Mouse (Mus musculus): ENCODE measurements at regions not wholly inside any gene's neighbourhood (a gene's known extent, or its start where the extent isn't known, plus 50 kb on each side); places are given as distances from the start of the nearest gene placed in this dataset.

DNA sequence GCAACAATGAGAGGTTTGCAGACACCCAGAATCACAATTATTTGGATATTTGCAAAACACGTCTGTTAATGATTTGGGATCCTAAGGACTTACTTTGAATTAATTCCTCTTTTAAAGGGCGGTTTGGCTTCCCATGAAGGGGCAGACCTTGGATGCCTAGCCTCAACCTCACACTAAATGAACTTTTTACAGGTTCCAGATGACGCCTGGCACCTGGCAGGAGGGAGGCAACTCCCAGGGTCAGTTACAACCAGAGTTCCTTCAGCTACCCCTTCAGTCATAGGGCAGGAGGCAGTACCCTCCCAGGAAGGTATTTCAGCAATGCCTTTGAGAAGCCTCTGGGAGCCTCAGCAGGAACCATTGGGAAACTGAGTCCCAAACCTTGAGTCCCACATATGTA is 57.9 kb upstream of the Stx18 start:
- no peak for DNase-seq (ENCODE audit: low spot score in 2 of 2)

- DNase-seq (ENCODE audit: low spot score in 2 of 2), result no peak
Measured at GRCm38 (mm10) chr5:37976943-37977434, 61.6 kb upstream of the Stx18 start.

DNA sequence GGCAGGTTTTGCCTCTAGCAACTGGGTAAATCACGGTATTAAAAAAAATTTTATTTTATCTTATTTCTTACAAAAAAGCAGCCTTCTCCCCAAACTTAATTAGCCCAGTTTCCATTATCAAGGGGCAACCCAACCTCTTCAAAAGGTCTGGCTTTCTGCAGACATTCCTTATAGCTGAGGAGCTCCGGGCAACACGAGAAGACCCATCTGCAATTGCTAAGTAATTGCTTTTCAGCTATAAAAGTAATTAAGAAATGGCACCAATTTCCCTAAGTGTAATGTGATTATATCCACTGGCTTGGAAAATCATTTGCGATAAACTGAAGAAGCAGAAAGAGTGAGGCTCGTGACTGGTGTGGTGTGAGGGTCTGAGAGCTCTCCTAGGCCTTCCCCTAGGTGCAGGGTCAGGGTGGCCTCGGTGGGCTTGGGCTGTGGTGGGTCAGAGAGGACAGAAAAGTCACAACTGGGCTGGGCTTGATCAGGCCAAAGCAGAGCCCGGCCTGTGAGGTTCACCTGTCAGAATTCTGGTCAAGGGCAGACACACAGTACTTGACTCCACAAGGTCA is 65.5 kb upstream of the Stx18 start:
- no peak for DNase-seq (ENCODE audit: low spot score in 2 of 2)

- DNase-seq (ENCODE audit: low spot score in 2 of 2), result no peak
Measured at GRCm38 (mm10) chr5:37971724-37972123, 66.8 kb upstream of the Stx18 start.

DNA sequence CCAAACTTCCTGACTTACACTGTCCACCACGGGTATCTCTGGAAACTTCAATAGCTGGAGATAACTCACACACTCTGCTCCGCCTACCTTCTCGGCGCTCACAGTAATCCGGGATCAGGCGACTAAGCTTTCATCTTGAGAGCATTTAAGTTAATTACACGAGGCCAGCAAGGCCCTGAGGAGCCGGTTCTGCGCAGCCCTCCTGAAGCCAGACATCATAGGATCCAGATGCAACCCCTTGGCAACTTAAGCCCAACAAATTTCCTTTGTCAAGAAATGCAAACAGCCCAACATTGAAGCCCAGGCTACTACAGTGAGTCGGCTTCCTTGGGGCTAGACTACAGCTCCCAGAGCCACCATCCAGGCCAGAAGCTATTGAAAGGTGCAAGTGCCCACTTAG is 69.9 kb upstream of the Stx18 start:
- no peak for DNase-seq (ENCODE audit: low spot score in 2 of 2)

DNA sequence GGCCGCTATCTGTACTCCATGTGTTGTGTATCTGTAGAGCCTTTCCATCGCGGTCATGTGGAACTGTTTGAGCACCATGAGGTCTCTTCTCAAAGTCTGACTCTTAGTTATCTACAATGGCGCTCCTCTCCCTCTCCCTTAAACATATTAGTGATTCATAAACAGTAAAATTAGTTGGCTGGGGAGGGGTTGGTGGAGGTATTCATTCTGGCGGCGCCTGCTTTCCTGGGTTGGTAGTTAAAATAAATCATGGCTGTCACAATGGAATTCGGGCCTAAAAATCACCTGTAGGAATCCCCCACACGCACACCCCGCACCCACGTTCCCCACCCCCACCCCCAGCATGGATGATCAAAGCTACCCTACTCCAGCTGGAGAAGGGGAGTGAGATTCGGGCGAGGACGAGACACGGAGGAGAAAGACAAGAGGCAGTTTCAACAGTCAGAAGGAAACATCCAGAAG is 70.6 kb upstream of the Stx18 start:
- no peak for DNase-seq (ENCODE audit: low spot score in 2 of 2)

- no peak for DNase-seq (ENCODE audit: low spot score in 2 of 2)
Measured at GRCm38 (mm10) chr5:37967106-37967913, 71.2 kb upstream of the Stx18 start.

DNA sequence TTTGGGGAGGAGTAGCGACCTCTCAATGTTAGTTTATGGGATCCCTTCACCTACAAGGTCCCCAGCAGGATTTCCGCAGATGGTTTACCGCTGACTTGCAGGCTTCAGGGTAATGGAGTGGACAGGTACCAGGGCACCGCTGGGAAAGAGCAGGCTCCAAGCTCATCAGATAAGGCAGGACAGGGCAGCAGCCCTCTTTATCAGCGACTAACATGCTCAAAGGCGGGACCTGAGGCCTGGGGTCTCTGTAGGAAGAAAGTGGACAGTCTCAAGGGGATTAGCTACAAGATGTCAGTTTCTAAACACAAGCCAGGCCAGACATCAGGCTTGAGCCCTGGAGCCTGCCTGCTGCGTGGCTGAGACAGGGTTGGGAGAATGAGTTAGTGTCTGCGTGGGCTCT is 74.9 kb upstream of the Stx18 start:
- DNase-seq (ENCODE audit: low spot score in 2 of 2), result no peak

DNA sequence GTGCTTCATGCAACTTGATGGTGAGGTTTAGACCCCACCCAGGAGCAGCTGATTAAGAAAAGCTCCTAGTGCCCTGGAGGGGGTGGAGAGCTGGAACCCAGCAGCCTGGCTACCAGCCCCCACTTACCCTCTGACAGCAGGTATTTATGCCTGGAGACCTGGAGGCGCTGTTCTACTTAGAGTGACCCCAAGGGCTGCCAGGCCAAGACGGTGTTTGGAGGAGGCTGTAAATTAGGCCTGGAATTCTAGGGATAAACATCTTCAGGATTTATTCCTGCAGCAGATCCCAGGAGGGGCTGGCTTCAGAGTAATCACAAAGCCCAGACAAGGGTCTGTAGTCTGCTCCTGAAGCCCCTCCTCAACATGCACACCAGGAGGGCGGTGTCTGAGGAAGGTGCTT is 76.0 kb upstream of the Stx18 start:
- DNase-seq (ENCODE audit: low spot score in 2 of 2), result no peak

DNA sequence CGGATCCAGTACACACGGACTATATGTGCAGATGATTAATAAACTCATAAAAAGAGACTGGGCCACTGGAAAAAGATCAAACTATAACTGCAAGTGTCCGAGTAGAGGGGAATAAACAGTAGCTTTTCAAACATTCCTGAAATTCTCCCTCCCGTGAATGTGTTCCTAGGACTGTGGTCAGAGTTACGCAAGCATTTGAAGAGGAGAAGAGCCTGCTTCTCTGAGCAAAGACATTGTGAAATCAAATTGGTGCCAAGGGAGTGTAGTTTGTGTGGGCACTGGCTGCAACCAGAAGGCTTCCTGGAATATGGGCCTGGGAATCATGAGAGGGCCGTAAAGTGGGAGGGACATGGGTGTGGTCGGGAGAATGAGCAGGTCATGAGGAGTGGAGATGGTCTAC is 78.3 kb upstream of the Stx18 start:
- DNase-seq (ENCODE audit: low spot score in 2 of 2), result no peak

DNA sequence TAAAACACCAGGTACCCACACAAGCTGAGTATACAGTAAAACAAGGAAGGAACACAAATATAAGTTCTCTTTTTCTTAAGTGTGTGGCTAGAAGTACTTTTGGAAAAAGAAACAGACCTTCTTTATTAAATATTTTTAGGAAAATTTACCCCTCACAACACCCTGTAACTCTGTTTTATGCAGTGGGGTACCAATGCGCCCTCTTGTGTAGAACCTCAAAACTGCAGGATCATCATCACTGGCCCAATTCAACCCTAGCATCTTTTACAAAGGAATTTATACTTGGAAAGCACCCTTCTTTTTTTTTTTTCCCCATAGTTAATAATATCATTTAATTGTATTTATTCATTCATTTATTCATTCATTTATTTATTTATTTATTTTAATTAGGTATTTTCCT is 86.4 kb upstream of the Stx18 start:
- DNase-seq (ENCODE audit: low spot score in 2 of 2), result peak; percentile 13 to 17

DNA sequence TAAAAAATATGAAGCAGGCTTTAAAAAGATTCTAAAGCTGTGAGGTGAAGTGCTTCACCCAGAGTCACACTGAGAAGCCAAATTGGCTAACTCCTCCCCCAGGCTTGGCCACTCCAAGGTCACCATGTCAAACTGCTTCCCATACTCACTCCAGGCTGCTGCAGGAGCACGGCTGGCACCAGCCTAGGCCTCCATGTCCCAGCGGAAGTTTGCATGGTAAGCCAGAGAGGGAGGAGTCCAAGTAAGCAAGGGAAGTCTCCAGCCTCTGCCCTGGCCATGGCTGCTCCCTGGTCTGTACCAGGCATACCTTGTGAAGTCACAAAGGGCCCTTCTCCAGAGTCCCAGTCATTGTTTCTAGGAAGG is 105.8 kb upstream of the Stx18 start:
- no peak for DNase-seq (ENCODE audit: low spot score in 2 of 2)

GRCm38 (mm10) chr5:37932086-37932759 is 106.3 kb upstream of the Stx18 start:
- no peak for DNase-seq (ENCODE audit: low spot score in 2 of 2)

DNA sequence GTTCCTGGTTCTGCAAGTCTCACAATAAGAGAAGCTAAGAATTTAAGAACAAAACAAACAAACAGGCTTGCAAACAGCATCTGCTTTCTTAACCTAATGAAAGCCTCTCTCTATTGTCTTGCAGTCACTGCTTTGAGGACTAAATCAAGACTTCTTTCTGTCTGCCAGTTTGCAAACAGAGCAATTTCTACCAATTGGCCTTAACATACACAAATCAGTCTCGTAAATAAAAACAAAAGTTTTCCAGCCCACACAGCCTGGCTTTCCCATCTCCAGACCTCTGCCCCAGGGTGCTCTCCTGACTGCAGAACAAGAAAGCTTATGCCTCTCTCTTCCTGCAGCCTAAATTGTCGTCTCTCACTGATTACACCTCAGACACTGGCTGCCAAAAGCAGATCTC is 96.1 kb upstream of the Msx1 start:
- DNase-seq (ENCODE audit: low spot score in 2 of 2), result no peak

GRCm38 (mm10) chr5:37919102-37919501 is 94.7 kb upstream of the Msx1 start:
- DNase-seq (ENCODE audit: low spot score in 2 of 2), result no peak

- no peak for DNase-seq (ENCODE audit: low spot score in 2 of 2)
Measured at GRCm38 (mm10) chr5:37918001-37918707, 93.8 kb upstream of the Msx1 start.

GRCm38 (mm10) chr5:37917161-37917560 is 92.8 kb upstream of the Msx1 start:
- DNase-seq (ENCODE audit: low spot score in 2 of 2), result no peak

DNA sequence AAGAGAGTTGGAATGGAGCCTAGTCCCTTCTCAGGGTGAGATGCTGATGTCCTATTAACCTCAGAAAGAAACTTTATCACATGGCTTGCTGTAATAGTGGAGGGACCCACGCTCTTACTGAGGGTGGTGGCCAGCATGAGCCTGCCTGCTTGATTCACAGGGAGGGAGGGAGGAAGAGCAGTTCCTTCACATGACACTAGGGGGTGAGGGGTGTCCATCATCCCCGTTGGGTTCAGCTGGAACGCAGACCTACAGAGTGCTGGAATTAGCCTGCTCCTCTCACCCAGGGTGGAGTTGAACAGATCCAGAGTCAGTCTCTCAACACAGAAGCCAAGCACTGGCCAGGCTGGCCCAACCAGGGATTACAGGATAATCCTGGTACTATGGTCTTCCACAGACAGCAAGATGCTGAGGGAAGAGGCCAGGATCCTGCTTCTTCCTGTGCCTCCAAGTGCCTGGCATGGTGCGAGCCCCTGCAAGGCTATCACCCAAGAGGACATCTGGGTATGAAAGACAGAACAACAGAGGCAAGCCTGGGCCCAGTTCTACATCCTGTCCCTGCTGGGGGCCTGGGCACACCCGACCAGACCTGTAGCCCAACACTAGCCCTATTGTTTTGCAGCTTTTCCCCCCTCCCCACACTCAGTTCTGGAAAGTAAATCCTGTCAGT is 80.4 kb upstream of the Msx1 start:
- DNase-seq (ENCODE audit: low spot score in 2 of 2), result no peak

DNA sequence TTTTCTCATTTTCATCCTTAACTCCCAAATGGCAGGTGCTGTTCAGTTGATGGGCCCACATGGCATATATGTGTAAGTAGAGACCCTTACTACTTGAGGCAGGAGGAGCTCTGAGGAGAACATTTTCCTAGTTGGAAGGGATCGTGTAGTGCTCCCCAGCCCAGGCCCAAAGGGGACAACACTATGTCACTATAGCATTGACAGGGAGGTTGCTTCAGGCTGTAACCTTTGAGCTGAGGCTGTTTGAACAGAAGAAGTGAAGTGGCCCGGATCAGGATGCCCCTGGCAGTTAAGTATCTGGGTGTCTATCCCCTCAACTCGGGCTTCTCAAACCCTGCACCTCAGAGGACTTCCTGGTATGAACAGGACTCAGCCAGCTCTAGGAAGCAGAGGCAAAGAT is 79.5 kb upstream of the Msx1 start:
- DNase-seq (ENCODE audit: low spot score in 2 of 2), result no peak

GRCm38 (mm10) chr5:37902741-37903140 is 78.4 kb upstream of the Msx1 start:
- no peak for DNase-seq (ENCODE audit: low spot score in 2 of 2)

DNA sequence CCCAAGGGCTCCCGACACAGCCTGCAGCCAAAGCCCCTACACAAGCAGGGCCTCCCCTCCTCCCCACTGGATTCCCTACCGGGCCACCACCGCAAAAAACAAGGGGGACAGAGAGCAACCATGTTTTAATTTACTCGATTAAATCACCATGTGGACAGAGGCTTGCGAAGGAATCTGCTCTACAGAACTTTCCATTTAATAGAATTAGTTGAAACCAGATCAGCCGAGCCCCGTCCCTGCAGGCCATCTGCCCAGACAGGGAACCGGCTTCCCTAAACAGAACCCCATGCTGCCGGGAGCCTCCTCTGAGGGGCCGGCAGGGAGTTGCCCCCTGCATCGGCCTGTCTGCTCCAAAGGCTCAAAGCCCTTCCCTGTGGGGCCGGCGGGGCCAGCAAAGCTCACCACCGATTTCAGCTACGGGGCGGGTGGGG is 77.5 kb upstream of the Msx1 start:
- DNase-seq (ENCODE audit: low spot score in 2 of 2), result no peak

Measured in frontal cortex, postnatal 36 days (tissue).